Mouse (Mus musculus): ENCODE results near the gene Cnot3.
"Not testable (repeated sequence)": the region's sequence is repeated elsewhere in the genome, so short reads cannot be mapped to it uniquely, and the experiment has no call there.

Gene Cnot3

GRCm38 (mm10) chr7:3646641-3647040 is 1.6 kb downstream of the Cnot3 start:
- no peak for DNase-seq (ENCODE audit: low spot score)

- no peak for DNase-seq (ENCODE audit: low spot score)
Observed at GRCm38 (mm10) chr7:3656966-3657365, 11.9 kb downstream of the Cnot3 start.

GRCm38 (mm10) chr7:3658578-3658977 is 13.5 kb downstream of the Cnot3 start:
- no peak for DNase-seq (ENCODE audit: low spot score)

DNA sequence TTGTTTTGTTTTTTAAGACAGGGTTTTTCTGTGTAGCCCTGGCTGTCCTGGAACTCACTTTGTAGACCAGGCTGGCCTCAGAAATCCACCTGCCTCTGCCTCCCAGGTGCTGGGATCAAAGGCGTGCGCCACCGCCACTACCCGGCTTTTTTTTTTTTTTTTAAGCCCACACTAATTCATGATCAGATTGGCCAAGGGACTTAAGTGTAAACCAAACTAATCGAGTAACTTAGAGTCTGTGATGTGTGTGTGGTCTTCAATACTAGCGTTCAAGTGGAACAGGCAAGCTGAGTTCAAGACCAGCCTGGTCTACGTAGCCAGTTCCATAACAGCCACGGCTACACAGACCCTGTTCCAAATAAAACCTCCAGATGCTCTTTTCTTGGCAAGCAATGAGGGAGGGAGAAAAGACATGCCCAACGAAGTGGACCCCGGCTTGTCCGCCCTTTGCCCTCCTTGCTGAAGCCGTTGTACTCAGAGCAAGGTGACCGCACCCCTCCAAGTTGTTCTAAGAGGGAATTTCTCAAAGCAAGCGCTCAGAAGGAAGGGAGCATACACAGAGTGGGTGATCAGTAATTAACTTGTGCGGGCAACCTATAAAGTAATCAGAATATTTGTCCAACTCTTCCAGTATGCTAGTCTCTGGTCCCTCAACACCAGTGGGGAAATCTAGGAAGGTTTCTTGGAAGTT is 19.6 kb downstream of the Cnot3 start:
- no peak for DNase-seq (ENCODE audit: low spot score)

DNA sequence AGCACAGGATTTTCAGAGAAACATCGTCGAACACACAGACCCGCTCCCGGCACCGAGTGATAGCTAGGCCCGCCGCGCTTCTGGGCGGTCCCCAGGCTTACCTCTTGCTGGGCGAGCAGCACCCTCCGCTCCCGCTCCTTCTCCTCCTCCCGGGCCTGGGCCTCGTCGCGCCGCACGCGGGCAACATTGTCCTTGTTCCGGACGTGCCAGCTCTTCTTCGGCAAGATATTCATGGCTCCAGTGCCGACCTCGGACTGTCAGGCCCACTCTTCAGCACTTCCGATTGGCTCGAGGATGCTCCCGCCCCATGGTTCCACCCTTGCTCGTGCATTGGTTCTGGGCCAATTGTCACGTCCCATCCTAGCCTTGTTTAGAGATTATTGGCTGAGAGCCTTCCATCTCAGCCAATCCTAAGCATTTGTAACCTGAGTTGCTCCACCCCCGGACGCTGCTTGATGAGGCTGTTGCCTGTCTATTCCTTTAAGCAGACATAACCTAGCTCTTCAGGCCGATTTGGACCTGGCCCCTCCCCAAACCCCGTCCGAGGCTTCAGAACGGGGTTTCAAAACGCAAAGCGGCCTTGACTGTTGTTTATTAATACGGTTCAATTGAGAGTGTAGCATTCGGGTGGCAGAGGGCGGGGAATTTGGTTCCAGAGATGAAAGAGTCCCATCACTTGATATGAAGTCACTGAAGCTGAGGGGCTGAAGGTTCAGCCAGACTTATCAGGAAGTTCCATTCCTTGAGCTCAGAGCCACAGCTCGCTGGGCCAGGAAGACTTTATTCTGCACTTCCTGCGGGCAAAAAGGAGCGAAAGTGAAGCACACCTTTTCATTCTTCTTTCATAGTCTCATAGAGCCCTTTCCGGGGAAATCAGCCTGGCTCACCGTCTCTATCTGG is 20.4 kb downstream of the Cnot3 start, which contains the start of gene Leng1:
Leng1 (minus strand) TSS at position 626 of the 900 bp plus-strand sequence.
- DNase-seq (ENCODE audit: low spot score), result peak; percentile 95

DNA sequence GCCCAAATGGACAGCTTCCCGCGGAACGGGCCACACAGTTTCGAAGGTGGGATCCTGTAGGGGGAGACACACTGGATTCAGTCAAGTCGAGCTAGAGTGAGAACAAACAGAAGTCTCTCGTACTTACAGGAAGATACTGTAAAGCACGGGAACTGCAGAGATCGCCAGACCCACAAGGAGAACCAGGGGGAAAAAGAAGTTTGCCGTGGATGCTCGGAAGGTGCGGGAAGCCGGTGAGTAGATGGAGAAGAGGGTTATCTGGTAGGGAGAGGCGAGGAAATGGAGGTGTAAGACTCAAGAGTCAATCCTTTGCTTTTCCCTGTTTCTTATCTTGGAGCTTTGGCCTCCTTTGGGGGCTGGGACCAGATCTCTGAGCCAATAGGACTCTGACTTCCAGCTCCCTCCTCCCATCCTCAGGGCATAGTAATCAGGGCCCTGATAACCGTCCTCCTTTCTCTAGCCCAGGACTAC is 21.9 kb downstream of the Cnot3 start:
- no peak for DNase-seq (ENCODE audit: low spot score)

- DNase-seq (ENCODE audit: low spot score), result peak; percentile 67
Observed at GRCm38 (mm10) chr7:3674507-3675227, 29.6 kb downstream of the Cnot3 start.

- no peak for DNase-seq (ENCODE audit: low spot score)
Observed at GRCm38 (mm10) chr7:3675228-3675548, 30.1 kb downstream of the Cnot3 start.

DNA sequence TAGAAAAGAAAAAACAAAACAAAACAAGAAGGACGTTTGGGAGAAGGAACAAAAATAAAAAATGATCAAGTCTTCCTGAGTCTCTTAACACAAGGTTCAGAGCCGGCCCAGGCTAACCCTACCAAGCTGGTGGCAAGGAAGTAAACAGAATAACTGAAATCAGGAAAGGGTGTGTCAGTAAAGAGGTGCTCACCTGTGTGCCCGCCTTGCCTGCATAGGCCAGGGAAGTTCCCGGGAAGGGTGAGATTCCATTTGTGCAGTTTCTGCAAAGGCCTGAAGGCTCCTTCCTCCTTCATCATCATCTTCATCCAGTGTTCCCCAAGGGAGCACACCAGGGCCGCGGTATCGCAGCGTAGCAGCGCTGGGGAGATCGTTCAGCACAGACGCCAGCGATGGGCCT is 31.3 kb downstream of the Cnot3 start:
- no peak for DNase-seq (ENCODE audit: low spot score)

- DNase-seq (ENCODE audit: low spot score), result no peak
Observed at GRCm38 (mm10) chr7:3677342-3677741, 32.3 kb downstream of the Cnot3 start, which contains the start of gene Tmc4. Tmc4 (minus strand) TSS chr7:3677553.

DNA sequence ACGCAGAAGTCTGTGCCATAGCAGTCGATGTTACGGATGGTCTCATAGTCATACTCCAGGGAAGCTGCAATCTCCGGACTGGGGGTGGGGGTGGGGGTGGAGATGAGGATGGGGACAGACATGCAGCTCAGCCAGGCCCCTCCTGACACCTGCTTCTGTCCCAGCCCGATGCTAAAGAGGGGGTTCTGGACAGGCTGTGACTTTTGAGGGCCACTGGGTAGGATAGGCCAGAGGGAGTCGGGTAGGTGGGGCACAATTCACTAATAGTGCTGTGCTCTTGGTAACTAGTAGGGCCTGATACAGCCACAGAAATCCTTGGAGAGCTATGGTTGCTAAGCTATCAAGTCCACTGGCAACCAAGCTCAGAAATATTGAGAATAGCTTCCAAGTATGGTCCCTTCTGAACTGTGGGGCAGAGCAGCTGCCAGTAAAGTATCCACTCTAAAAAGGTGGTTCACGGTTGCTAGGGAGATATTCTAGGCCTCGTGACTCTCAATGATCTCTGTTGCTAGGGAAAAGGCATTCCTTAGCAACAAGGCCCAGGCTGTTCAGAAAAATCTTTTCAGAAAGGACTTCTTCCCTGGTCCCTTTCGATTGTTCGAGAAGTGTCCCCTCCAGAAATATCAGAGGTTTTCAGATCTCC is 39.0 kb downstream of the Cnot3 start:
- no peak for DNase-seq (ENCODE audit: low spot score)

DNA sequence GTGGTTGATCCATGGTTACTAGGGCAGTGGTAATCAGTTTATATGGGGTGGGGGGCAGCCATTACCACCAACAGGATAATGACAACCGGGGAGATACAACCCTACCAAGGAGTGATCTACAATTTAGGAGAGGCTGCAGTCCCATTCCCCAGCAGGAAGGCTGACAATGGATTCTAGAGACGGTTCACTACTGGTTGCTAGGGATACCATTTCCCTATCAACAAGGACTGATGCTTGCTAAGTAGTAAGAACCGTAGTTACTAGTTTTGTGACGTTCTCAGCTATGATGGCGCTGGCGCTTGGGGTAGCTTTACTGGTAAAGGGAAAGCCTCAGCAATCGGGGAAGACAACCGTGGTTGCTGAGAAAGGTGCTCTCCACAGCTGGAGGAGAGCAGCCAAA is 39.6 kb downstream of the Cnot3 start:
- DNase-seq (ENCODE audit: low spot score), result no peak

DNA sequence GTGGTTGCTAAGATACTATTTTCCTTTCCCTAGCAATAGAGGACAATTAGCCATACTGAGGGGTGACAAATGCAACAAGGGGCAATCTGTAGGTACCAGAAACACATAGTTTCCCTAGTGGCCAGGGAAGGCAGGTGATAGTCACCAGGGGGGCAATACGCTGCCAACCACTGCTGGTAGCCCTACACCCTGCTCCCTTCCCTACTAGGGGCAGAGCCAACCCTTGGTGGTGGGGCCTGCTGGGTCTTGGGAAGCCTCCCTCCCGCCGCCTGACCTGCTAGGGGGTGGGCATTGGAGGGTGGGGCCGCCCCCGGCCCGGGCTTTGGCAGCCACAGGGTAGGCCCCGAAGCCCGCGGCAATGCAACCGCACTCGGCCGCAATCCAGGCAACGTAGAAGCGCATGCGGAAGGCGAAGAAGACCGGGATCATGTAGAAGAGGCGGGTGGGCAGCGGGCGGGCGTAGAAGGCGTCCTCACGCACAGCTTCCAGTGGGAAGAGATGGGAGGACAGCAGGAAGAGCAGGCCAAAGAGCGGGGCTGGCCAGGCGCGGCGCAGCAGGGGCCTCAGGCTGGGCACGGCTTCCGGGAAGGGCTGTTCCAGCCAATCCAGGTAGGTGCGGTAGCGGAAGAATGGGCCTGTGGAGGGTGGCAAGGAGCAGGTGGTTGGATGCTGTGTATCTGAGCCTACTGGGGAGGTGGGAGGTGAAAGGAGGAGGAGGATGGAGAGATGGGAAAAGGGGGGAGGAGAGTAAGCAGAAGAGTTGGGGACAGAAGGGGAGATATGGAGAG is 40.5 kb downstream of the Cnot3 start:
- DNase-seq (ENCODE audit: low spot score), result no peak

GRCm38 (mm10) chr7:3691919-3692318 is 46.9 kb downstream of the Cnot3 start:
- no peak for DNase-seq (ENCODE audit: low spot score)

DNA sequence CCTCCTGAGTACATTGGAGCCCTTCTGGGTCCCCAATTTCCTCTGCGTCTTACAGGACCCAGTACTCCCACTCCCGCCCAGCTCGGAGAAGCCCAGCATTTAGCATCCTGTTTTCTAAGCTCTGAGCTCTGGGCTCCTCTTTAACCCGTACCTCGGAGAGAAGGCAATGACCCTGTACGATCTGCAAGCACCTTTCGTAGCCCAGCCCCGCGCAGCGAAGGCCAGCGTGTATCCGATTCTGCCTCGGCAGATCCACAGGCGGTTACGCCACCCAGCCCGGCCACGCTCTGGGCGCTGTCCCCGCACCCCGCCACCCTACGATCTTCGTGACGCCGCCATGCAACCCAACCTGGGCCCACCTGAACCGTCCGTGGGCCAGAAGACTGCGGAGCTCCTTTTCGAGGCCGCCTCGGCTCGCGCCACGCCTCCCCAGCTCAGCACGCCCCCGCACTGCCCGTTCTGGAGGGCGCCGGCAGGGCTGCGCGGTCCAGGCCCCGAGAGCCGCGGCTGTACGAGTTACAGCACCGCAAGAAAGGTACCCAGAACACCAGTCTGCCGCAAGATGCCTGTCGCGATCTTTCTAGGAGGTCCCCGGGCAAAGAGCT is 47.4 kb downstream of the Cnot3 start, which contains the start of gene Tsen34:
Tsen34 (plus strand) TSS at position 482 of the 605 bp plus-strand sequence.
- no peak for DNase-seq (ENCODE audit: low spot score)

DNA sequence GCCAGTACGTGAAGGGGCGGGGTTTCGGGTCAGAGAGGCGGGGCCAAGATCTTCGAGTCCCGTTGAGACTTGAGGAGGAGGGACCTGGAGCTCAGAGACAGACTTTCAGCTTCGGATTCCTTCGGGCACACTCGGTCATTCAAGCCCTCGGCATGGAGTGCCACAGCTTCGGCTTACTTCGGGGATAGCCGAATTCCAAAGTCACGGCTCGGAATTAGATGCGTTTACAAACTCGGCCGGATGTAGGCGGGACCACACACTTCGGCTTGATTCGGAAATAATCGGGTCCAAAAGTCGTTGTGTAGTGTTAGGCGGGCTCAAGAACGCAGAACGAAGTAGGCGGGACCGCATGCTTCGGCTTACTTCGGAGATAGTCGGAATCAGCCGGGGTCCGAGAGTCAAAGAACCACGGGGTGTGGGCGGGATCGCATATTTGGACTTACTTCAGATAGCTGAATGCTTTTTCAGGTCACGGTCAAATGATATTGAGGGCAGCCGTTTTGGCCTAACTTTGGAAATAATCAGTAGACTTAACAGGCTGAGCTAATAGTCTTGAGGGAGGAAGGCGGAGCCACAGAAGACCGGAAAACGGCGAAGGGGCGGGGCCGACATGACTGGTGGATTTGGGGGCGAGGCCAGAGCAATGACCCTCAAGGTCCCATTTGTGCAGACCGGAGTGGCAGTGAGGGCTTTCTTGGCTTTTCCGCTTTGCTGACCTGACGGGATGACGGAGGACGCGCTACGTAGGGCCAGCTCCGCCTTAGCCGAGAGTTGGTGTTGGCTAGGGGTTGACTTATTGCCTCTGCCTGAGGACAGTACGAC is 48.1 kb downstream of the Cnot3 start, which contains the start of gene Mboat7:
Mboat7 (minus strand) TSS at position 537 of the 822 bp plus-strand sequence.
- DNase-seq (ENCODE audit: low spot score), result peak; percentile 97

- no peak for DNase-seq (ENCODE audit: low spot score)
Observed at GRCm38 (mm10) chr7:3693809-3694075, 48.7 kb downstream of the Cnot3 start.

DNA sequence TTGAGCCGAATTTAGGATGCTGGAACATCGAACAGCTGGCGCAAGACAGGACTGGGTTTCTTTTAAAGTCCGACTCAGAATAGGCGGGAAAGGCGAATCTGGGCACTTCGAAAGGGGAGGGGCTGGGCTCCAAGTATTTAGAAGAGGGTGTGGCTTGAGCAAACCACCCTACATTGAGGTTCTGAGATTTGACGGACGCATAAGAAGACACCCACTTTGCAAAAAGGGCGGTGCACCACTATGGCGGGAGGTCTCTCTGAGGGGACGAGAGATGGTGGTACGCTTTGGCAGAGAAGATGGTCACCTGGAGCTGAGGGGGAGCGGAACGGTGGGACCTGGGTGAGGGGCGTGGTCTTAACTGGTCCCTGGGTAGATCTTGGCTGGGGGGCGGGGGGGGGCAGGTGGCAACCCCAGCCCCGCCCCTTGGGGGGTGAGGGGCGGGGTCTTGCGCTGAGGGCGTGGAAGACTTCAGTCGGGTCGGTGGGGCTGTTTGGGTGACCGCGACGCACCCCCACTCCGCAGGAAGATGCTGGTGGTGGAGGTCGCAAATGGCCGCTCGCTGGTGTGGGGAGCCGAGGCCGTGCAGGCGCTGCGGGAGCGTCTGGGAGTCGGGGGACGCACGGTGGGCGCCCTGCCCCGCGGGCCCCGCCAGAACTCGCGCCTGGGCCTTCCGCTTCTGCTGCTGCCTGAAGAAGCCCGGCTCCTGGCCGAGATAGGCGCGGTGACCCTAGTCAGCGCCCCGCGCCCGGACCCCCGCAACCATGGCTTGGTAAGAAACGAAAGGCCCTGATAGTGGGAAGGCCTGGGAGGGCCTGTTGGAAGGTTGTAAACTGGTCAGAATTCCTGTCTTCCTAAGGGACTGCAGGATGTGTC is 49.2 kb downstream of the Cnot3 start:
- DNase-seq (ENCODE audit: low spot score), result peak; percentile 67

DNA sequence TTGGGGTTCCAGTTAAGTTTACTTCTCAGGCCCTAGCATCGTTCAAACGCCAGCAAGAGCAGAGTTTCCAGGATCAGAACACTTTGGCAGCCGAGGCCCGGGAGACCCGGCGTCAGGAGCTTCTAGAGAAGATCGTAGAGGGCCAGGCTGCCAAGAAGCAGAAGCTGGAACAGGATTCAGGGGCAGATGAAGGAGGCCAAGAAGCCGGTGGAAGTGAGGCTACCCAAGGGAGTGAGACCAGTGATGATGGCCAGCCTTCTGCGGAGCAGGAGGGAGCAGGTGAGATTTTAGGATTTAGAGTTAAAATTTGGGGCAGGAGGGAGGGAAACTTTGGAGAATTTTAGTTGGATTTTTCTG is 49.9 kb downstream of the Cnot3 start:
- DNase-seq (ENCODE audit: low spot score), result not testable (repeated sequence)

Data from T-cell, adult 2 months (primary cell).